Mouse (Mus musculus) ES-E14 (cell line): ENCODE data around the gene Dscam. TPM values are rescaled to one million over a fixed set of nuclear protein-coding genes. Genes with fewer than 3 reads are reported as not detected.

ENCODE experiments used
- DNase-seq: peaks from one replicate; pipeline ENCODE4 v3.0.0-alpha.2; 2013; ENCODE audit warnings: low read depth, low spot score
- H3K27ac ChIP-seq: 2 replicates; pipeline ENCODE4 v1.5.1; 2012; ENCODE audit warnings: low read depth, mild to moderate bottlenecking, low read length, moderate library complexity, mixed read lengths; ENCODE audit not compliant: poor library complexity, insufficient read depth, severe bottlenecking
- H3K36me3 ChIP-seq: 2 replicates; pipeline ENCODE4 v1.6.1; 2012; ENCODE audit warnings: mild to moderate bottlenecking, low read length, moderate library complexity, mixed read lengths; ENCODE audit not compliant: control insufficient read depth, poor library complexity, insufficient read depth, severe bottlenecking
- H3K4me1 ChIP-seq, 2 experiments: fragments of 150-350 bp in 1 of 2; sonication (generic) in 1 of 2; 2 replicates each; pipeline ENCODE4 v1.6.1; 2012; ENCODE audit warnings: low read length in 2 of 2, mild to moderate bottlenecking in 1 of 2, mixed read lengths in 1 of 2; ENCODE audit not compliant: control insufficient read depth in 2 of 2, insufficient read depth in 2 of 2, poor library complexity in 1 of 2
- H3K4me3 ChIP-seq, 2 experiments: fragments of 150-350 bp in 1 of 2; sonication (generic) in 1 of 2; 2 replicates each; pipeline ENCODE4 v1.5.1; 2012; ENCODE audit warnings: low read length in 2 of 2, low read depth in 1 of 2, mild to moderate bottlenecking in 1 of 2, mixed read lengths in 1 of 2; ENCODE audit not compliant: insufficient read depth in 1 of 2, poor library complexity in 1 of 2, severe bottlenecking in 1 of 2
- H3K9ac ChIP-seq: 2 replicates; pipeline ENCODE4 v1.6.1; 2012; ENCODE audit warnings: low read depth, mild to moderate bottlenecking, low read length, mixed read lengths; ENCODE audit not compliant: poor library complexity, insufficient read depth, severe bottlenecking
- H3K9me3 ChIP-seq: fragments of 150-350 bp; sonication (generic); 2 replicates; pipeline ENCODE4 v1.6.1; 2012; ENCODE audit warnings: low read depth, mild to moderate bottlenecking, low read length; ENCODE audit not compliant: control insufficient read depth, insufficient read depth
- CHD2 ChIP-seq: IDR thresholded peaks from 2 replicates; pipeline ENCODE4 v1.6.1; 2014; ENCODE audit warnings: mild to moderate bottlenecking, low read depth, low read length, inconsistent platforms
- HCFC1 ChIP-seq: IDR thresholded peaks from 2 replicates; pipeline ENCODE4 v1.6.1; 2012; ENCODE audit warnings: low read length, inconsistent platforms, borderline replicate concordance; ENCODE audit not compliant: insufficient read depth
- MAFK ChIP-seq: IDR thresholded peaks from 2 replicates; pipeline ENCODE4 v1.6.1; 2014; ENCODE audit warnings: mild to moderate bottlenecking, low read depth, low read length, inconsistent platforms; ENCODE audit not compliant: insufficient read depth
- ZC3H11A ChIP-seq: IDR thresholded peaks from 2 replicates; pipeline ENCODE4 v1.6.1; 2012; ENCODE audit warnings: low read depth, mild to moderate bottlenecking, inconsistent platforms, low read length, borderline replicate concordance
- ZNF384 ChIP-seq: IDR thresholded peaks from 2 replicates; pipeline ENCODE4 v1.6.1; 2012; ENCODE audit warnings: low read depth, low read length, inconsistent platforms
- in situ Hi-C, 2 experiments: fragments of 600-800 bp; cut with MboI; formaldehyde crosslinking; loops; one replicate each; pipeline ENCODE4 v1.15.1; 2025; ENCODE audit warnings: low sequenced_read_pairs in 2 of 2, inconsistent platforms in 1 of 2; ENCODE audit not compliant: unreplicated experiment in 2 of 2
- total RNA-seq: library from RNA; depleted of rRNA; stranded (reverse); fragments of 300-350 nt; gene quantifications from 2 replicates; pipeline ENCODE4 v1.2.3, GENCODE M21; 2012; rRNA removed

Dscam gene
- total RNA-seq, 1 experiment = 0.04 TPM

DNA sequence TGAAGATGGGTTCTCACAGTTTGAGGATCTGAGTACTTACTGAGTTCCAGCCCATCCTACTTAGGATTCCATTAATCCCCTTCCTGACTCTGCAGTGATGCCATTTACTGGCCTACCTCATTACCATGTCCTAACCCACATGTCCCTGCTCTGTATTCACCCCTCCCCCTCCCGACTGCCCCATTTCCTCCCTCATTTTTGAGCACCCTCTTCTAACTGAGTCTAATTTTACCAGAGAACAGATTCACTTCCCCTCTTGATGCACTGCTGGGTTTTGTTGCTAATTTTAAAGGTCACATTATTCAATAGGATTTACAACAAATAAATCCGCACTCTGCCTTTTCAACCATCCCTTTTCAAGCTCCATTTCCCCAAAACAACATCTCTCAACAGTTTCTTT is 629.5 kb downstream of the Dscam start:
- DNase-seq = no peak
- H3K4me3 ChIP-seq = no peak overlapping the region
- H3K9me3 ChIP-seq = no peaks in the 10 kb centered on the region
- H3K4me1 ChIP-seq = no peaks in the 10 kb centered on the region
- no peak overlapping the region for H3K27ac ChIP-seq
- H3K9ac ChIP-seq = no peak overlapping the region
- H3K36me3 ChIP-seq = no peaks in the 10 kb centered on the region
- in situ Hi-C loops = no loop called here
- no peak for TF ChIP-seq ZNF384
- TF ChIP-seq ZC3H11A = no peak
- TF ChIP-seq CHD2 = no peak
- no peak for TF ChIP-seq HCFC1
- TF ChIP-seq MAFK = no peak

Other genes starting within 250 kb of the Dscam start
- 0.11 and 0.54 TPM in 2 replicates for gene Bace2, start 186.0 kb upstream of the Dscam start, total RNA-seq